Mouse (Mus musculus): ENCODE data around the gene Edn2. TPM values are rescaled to one million over a fixed set of nuclear protein-coding genes. Genes with fewer than 3 reads are reported as not detected.
A peak's percentile ranks its signal among the peaks of the same experiment; 100 is the strongest.

Edn2 gene
- polyA plus RNA-seq, 1 experiment = 51.5 TPM

DNA sequence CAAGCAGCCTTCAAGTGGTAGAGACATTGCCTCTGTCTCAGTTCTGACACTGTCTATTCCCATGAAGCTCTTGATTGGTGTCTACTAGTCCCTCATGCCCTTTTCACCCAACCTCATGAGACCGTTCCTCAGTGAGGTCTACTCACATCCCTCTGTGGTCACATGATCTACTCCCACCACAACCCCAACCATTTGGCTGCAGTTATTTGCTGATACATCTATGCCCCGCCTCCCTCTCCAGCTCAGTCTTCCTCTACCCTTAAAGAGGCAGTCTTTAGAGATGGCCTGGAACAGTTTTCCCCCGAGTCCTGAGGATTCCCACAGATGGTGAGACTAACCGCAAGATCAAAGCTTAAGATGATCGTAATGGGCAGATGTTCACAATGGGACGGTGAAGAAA lies 27.2 kb downstream of the Edn2 start:
- Histone ChIP-seq H3K27me3 (ENCODE audit: control insufficient read depth, insufficient read depth, low read length) (no peaks in the 10 kb centered on the region), H3K4me1 (ENCODE audit: control insufficient read depth, insufficient read depth, insufficient read length, low read length) (peaks cover 65% of the 10 kb centered on the region), H3K36me3 (ENCODE audit: control insufficient read depth, insufficient read depth, low read length) (no peaks in the 10 kb centered on the region), H3K27ac (ENCODE audit: insufficient read depth, low read depth, low read length) (no peak overlapping the region), H3K4me3 (ENCODE audit: low read depth, low read length) (no peak overlapping the region)
- WGBS = 84% methylated on average over 6 of the region's 6 CpGs
- TF ChIP-seq CTCF (IDR thresholded peaks at IDR 0.05; ENCODE audit: extremely low read depth, insufficient read length, insufficient replicate concordance, low read depth, low read length) = no peak
- no peak for TF ChIP-seq POLR2A (IDR thresholded peaks at IDR 0.05; ENCODE audit: low read depth, low read length)

GRCm38 (mm10) chr4:120188651-120189161 lies 27.7 kb downstream of the Edn2 start:
- Histone ChIP-seq H3K4me1 (ENCODE audit: control insufficient read depth, insufficient read depth, insufficient read length, low read length) (peaks cover 67% of the 10 kb centered on the region), H3K36me3 (ENCODE audit: control insufficient read depth, insufficient read depth, low read length) (no peaks in the 10 kb centered on the region)
- WGBS = 34% methylated on average over 10 of the region's 10 CpGs

DNA sequence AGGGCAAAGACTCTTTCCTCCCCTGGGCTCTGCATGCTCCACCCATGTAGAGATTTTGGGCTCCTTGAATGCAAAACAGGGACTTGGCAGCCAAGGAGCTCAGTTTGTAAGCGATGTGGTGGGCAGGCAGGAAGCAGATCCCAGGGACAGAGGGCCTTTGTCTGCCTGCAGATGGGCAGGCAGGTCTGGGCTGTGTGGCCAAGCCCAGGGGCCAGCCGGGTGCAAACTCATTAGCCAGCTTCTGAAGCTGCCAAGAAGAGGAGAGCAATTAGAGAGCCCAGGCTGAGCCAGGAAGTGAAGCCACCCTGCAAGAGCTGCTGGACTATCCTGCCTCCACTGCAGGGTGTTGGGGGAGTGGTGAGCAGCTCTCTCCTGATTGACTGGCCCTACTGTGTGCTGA lies 28.9 kb downstream of the Edn2 start:
- Histone ChIP-seq H3K36me3 (ENCODE audit: control insufficient read depth, insufficient read depth, low read length) (no peaks in the 10 kb centered on the region), H3K27ac (ENCODE audit: insufficient read depth, low read depth, low read length) (peak overlapping the region; percentile 78), H3K4me3 (ENCODE audit: low read depth, low read length) (no peak overlapping the region), H3K27me3 (ENCODE audit: control insufficient read depth, insufficient read depth, low read length) (no peaks in the 10 kb centered on the region), H3K4me1 (ENCODE audit: control insufficient read depth, insufficient read depth, insufficient read length, low read length) (peaks cover 74% of the 10 kb centered on the region)
- TF ChIP-seq POLR2A (IDR thresholded peaks at IDR 0.05; ENCODE audit: low read depth, low read length) = no peak
- no peak for TF ChIP-seq CTCF (IDR thresholded peaks at IDR 0.05; ENCODE audit: extremely low read depth, insufficient read length, insufficient replicate concordance, low read depth, low read length)
- WGBS = 14% methylated on average over 2 of the region's 2 CpGs

More at GRCm38 (mm10) chr4:120188651-120189161, 27.7 kb downstream of the Edn2 start:
- Histone ChIP-seq H3K27me3 (ENCODE audit: control insufficient read depth, insufficient read depth, low read length) (no peaks in the 10 kb centered on the region), H3K27ac (ENCODE audit: insufficient read depth, low read depth, low read length) (no peak overlapping the region), H3K4me3 (ENCODE audit: low read depth, low read length) (no peak overlapping the region)
- TF ChIP-seq POLR2A (IDR thresholded peaks at IDR 0.05; ENCODE audit: low read depth, low read length) (no peak; the same call in 1 of the 2 replicates), CTCF (IDR thresholded peaks at IDR 0.05; ENCODE audit: extremely low read depth, insufficient read length, insufficient replicate concordance, low read depth, low read length) (no peak)

DNA sequence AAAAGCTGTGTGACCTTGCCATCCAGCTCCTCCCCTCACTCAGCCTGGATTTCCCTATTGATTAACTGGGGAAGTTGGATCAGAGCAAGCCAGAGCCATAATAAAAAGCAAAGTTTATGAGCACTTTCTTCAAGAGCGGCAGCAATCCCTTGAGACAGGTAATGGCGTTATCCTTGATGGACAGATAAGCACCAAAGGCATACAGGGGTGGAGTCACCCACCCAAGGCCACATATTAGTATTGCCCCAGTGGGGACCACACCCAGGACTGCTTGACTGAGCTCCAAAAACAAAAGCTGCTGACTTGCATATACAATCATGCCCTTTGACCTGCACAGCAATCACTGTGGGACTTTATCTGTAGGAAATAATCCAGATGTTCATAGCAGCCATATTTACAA lies 31.0 kb downstream of the Edn2 start:
- WGBS = 29% methylated on average over 2 of the region's 2 CpGs
- no peak for TF ChIP-seq POLR2A (IDR thresholded peaks at IDR 0.05; ENCODE audit: low read depth, low read length)
- no peak for TF ChIP-seq CTCF (IDR thresholded peaks at IDR 0.05; ENCODE audit: extremely low read depth, insufficient read length, insufficient replicate concordance, low read depth, low read length)

GRCm38 (mm10) chr4:120194026-120194425 lies 33.0 kb downstream of the Edn2 start:
- WGBS = 88% methylated on average over 5 of the region's 5 CpGs
- H3K27me3 ChIP-seq (ENCODE audit: control insufficient read depth, insufficient read depth, low read length) = no peaks in the 10 kb centered on the region
- peaks cover 50% of the 10 kb centered on the region; the same call in 1 of the 2 replicates for H3K4me1 ChIP-seq (ENCODE audit: control insufficient read depth, insufficient read depth, insufficient read length, low read length)
- no peak overlapping the region for H3K27ac ChIP-seq (ENCODE audit: insufficient read depth, low read depth, low read length)
- H3K4me3 ChIP-seq (ENCODE audit: low read depth, low read length) = no peak overlapping the region
- H3K36me3 ChIP-seq (ENCODE audit: control insufficient read depth, insufficient read depth, low read length) = no peaks in the 10 kb centered on the region
- TF ChIP-seq POLR2A (IDR thresholded peaks at IDR 0.05; ENCODE audit: low read depth, low read length) (no peak), CTCF (IDR thresholded peaks at IDR 0.05; ENCODE audit: extremely low read depth, insufficient read length, insufficient replicate concordance, low read depth, low read length) (no peak)

More for the DNA sequence above, 31.0 kb downstream of the Edn2 start:
- Histone ChIP-seq H3K27me3 (ENCODE audit: control insufficient read depth, insufficient read depth, low read length) (no peaks in the 10 kb centered on the region), H3K27ac (ENCODE audit: insufficient read depth, low read depth, low read length) (peak overlapping the region; percentile 78), H3K36me3 (ENCODE audit: control insufficient read depth, insufficient read depth, low read length) (no peaks in the 10 kb centered on the region), H3K4me1 (ENCODE audit: control insufficient read depth, insufficient read depth, insufficient read length, low read length) (peaks cover 63% of the 10 kb centered on the region), H3K4me3 (ENCODE audit: low read depth, low read length) (peak overlapping the region; percentile 32)

DNA sequence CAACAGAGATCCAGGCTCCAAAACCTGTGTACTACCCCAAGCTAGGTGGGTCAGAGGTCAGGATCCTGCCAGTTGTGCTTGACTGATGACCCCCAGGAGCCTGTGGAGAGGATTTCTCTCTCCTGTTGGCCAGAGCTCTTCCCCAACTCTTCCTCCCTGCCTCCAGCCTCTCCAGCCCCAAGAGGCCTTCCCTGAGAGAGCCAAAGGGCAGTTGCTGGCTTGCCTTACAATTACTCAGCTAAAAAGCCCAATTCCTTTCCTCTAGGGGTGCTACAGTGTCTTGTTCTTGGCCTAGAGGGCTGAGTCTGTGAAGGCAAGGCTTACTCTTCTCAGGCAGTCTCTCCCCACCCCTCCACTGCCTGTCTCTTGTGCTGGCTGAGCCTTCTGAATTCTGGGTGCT lies 34.0 kb downstream of the Edn2 start:
- Histone ChIP-seq H3K36me3 (ENCODE audit: control insufficient read depth, insufficient read depth, low read length) (no peaks in the 10 kb centered on the region), H3K27ac (ENCODE audit: insufficient read depth, low read depth, low read length) (no peak overlapping the region), H3K27me3 (ENCODE audit: control insufficient read depth, insufficient read depth, low read length) (no peaks in the 10 kb centered on the region), H3K4me1 (ENCODE audit: control insufficient read depth, insufficient read depth, insufficient read length, low read length) (peaks cover 47% of the 10 kb centered on the region; the same call in 1 of the 2 replicates), H3K4me3 (ENCODE audit: low read depth, low read length) (no peak overlapping the region)
- TF ChIP-seq POLR2A (IDR thresholded peaks at IDR 0.05; ENCODE audit: low read depth, low read length) (no peak), CTCF (IDR thresholded peaks at IDR 0.05; ENCODE audit: extremely low read depth, insufficient read length, insufficient replicate concordance, low read depth, low read length) (no peak)

DNA sequence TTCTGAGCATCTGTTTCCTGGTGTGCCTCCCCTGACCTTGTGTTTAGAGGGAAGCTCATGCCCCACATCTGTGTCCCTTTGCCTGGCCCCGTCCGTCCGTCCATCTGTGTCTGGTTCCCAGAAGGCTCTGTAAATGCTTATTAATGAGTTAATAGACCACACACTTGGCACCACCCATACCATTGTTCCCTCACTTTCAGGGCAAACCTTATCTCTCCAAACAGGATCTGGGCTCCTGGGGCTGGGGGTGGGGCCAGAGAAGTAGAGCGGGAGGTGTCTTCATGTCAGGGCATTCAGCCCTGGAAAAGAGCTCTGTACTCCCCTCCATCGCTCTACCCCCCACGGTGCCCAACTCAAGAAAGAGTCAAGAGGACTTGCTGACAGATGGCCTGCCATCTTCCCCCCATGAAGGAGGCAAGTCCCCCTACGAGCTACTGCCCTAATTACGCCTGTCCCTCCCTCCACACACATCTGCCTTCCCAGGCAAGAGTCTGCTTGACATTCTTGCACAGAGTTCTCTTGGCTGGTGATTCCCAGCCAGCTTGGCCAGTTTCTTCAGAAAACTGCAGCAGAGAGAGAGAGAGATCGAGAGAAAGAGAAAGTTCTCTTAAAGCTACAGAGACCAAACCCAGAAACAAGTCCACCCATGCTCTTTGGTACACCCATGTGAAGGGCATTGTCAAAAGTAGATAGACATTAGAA lies 38.3 kb downstream of the Edn2 start:
- TF ChIP-seq POLR2A (IDR thresholded peaks at IDR 0.05; ENCODE audit: low read depth, low read length) (no peak), CTCF (IDR thresholded peaks at IDR 0.05; ENCODE audit: extremely low read depth, insufficient read length, insufficient replicate concordance, low read depth, low read length) (no peak)
- no peak overlapping the region for H3K4me3 ChIP-seq (ENCODE audit: low read depth, low read length)
- H3K27ac ChIP-seq (ENCODE audit: insufficient read depth, low read depth, low read length) = no peak overlapping the region
- H3K27me3 ChIP-seq (ENCODE audit: control insufficient read depth, insufficient read depth, low read length) = no peaks in the 10 kb centered on the region
- 21% methylated on average over 9 of the region's 9 CpGs for WGBS
- H3K36me3 ChIP-seq (ENCODE audit: control insufficient read depth, insufficient read depth, low read length) = no peaks in the 10 kb centered on the region
- H3K4me1 ChIP-seq (ENCODE audit: control insufficient read depth, insufficient read depth, insufficient read length, low read length) = peaks cover 20% of the 10 kb centered on the region; the same call in 1 of the 2 replicates
